Mouse (Mus musculus): ENCODE results near the gene Hhat. TPM values are rescaled to one million over a fixed set of nuclear protein-coding genes. Genes with fewer than 3 reads are reported as not detected.

Hhat gene
- total and polyA plus RNA-seq, 3 experiments, result 0.22 TPM; not detected in 2

DNA sequence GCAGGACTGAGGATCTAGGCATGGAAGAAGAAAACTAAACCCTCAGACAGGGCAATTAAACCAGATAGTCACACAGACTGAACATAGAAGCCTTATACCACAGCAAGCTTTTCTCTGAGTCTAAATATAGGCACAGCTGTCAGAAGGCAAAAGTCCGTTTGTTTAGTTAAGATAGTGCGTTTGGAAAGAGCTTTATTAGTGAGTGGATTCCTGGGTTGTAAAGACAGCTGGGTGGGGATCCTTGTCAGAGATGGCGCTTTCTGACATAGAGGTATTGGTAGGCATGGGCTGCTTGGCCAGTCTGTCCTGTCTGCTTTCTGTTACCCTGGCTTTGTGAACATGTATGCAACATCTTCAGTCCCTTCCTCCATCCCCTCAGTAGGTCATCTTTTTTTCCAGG lies 314.0 kb downstream of the Hhat start:
- H3K4me1 ChIP-seq (ENCODE audit: insufficient read depth, low read depth, low read length), result no peaks in the 10 kb centered on the region
- H3K9me3 ChIP-seq (replicated peaks), result peaks cover 64% of the 10 kb centered on the region
- ATAC-seq (ENCODE audit: extremely low read depth, insufficient number of reproducible peaks, low FRiP score, poor library complexity, severe bottlenecking) (no peak), DNase-seq (ENCODE audit: low spot score) (no peak)
- no peaks in the 10 kb centered on the region for H3K36me3 ChIP-seq (replicated peaks)
- H3K4me3 ChIP-seq (ENCODE audit: low read depth, low read length), result no peak overlapping the region
- H3K27me3 ChIP-seq (ENCODE audit: insufficient read depth, low read length), result no peaks in the 10 kb centered on the region
- TF ChIP-seq GATA1 (IDR thresholded peaks at IDR 0.05; ENCODE audit: borderline replicate concordance, low read length) (no peak), TAL1 (conservative IDR thresholded peaks at IDR 0.05; ENCODE audit: low read depth, low read length) (no peak), CTCF (IDR thresholded peaks at IDR 0.05; ENCODE audit: low read depth, low read length) (no peak), POLR2AphosphoS5 (IDR thresholded peaks at IDR 0.05; ENCODE audit: insufficient replicate concordance, low read depth, low read length) (no peak), GATA2 (IDR thresholded peaks at IDR 0.05; ENCODE audit: borderline replicate concordance, low read depth, low read length) (no peak)

- ATAC-seq (ENCODE audit: extremely low read depth, insufficient number of reproducible peaks, low FRiP score, poor library complexity, severe bottlenecking) (no peak), DNase-seq (ENCODE audit: low spot score) (no peak)
- Histone ChIP-seq H3K4me3 (ENCODE audit: low read depth, low read length) (no peak overlapping the region), H3K27me3 (ENCODE audit: insufficient read depth, low read length) (no peaks in the 10 kb centered on the region), H3K9me3 (replicated peaks) (peaks cover 68% of the 10 kb centered on the region), H3K36me3 (replicated peaks) (no peaks in the 10 kb centered on the region), H3K4me1 (ENCODE audit: insufficient read depth, low read depth, low read length) (no peaks in the 10 kb centered on the region)
- TF ChIP-seq GATA1 (IDR thresholded peaks at IDR 0.05; ENCODE audit: borderline replicate concordance, low read length) (no peak), CTCF (IDR thresholded peaks at IDR 0.05; ENCODE audit: low read depth, low read length) (no peak), GATA2 (IDR thresholded peaks at IDR 0.05; ENCODE audit: borderline replicate concordance, low read depth, low read length) (no peak)
Measured at GRCm38 (mm10) chr1:192454981-192455380, 316.0 kb downstream of the Hhat start.

GRCm38 (mm10) chr1:192454501-192454900 lies 316.5 kb downstream of the Hhat start:
- DNase-seq (ENCODE audit: low spot score) (no peak), ATAC-seq (ENCODE audit: extremely low read depth, insufficient number of reproducible peaks, low FRiP score, poor library complexity, severe bottlenecking) (no peak)
- H3K36me3 ChIP-seq (replicated peaks), result no peaks in the 10 kb centered on the region
- H3K4me3 ChIP-seq (ENCODE audit: low read depth, low read length), result no peak overlapping the region
- H3K9me3 ChIP-seq (replicated peaks), result peaks cover 66% of the 10 kb centered on the region
- TF ChIP-seq TAL1 (conservative IDR thresholded peaks at IDR 0.05; ENCODE audit: low read depth, low read length) (no peak), GATA1 (IDR thresholded peaks at IDR 0.05; ENCODE audit: borderline replicate concordance, low read length) (no peak), CTCF (IDR thresholded peaks at IDR 0.05; ENCODE audit: low read depth, low read length) (no peak), GATA2 (IDR thresholded peaks at IDR 0.05; ENCODE audit: borderline replicate concordance, low read depth, low read length) (no peak), POLR2AphosphoS5 (IDR thresholded peaks at IDR 0.05; ENCODE audit: insufficient replicate concordance, low read depth, low read length) (no peak)
- no peaks in the 10 kb centered on the region for H3K27me3 ChIP-seq (ENCODE audit: insufficient read depth, low read length)
- H3K4me1 ChIP-seq (ENCODE audit: insufficient read depth, low read depth, low read length), result no peaks in the 10 kb centered on the region

DNA sequence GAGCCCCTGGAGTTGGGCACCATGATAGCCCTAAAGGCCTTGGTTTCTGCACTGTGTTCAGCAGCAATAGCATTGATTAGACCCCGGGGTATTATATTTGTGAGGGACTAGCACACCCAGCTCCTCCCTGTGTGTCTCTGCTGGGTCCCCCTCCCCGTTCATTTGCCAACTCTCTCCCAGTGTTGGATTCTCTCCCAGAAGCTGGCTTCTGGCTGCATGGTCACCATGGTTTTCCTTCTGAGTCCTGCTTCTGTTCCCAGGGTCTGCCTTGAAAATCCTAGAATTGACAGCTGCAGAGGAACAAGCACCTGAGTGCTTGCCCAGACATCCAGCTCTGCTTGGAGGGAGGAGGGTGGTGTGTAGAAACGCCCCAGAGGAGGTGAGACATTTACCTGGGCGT lies 319.3 kb downstream of the Hhat start:
- no peak overlapping the region for H3K4me3 ChIP-seq (ENCODE audit: low read depth, low read length)
- no peaks in the 10 kb centered on the region for H3K4me1 ChIP-seq (ENCODE audit: insufficient read depth, low read depth, low read length)
- DNase-seq (ENCODE audit: low spot score) (no peak), ATAC-seq (ENCODE audit: extremely low read depth, insufficient number of reproducible peaks, low FRiP score, poor library complexity, severe bottlenecking) (no peak)
- no peak for TF ChIP-seq POLR2AphosphoS5 (IDR thresholded peaks at IDR 0.05; ENCODE audit: insufficient replicate concordance, low read depth, low read length)
- no peak for TF ChIP-seq CTCF (IDR thresholded peaks at IDR 0.05; ENCODE audit: low read depth, low read length)
- no peak for TF ChIP-seq GATA1 (IDR thresholded peaks at IDR 0.05; ENCODE audit: borderline replicate concordance, low read length)
- TF ChIP-seq GATA2 (IDR thresholded peaks at IDR 0.05; ENCODE audit: borderline replicate concordance, low read depth, low read length), result no peak
- TF ChIP-seq TAL1 (conservative IDR thresholded peaks at IDR 0.05; ENCODE audit: low read depth, low read length), result no peak
- peaks cover 62% of the 10 kb centered on the region for H3K9me3 ChIP-seq (replicated peaks)
- no peaks in the 10 kb centered on the region for H3K36me3 ChIP-seq (replicated peaks)
- no peaks in the 10 kb centered on the region for H3K27me3 ChIP-seq (ENCODE audit: insufficient read depth, low read length)

DNA sequence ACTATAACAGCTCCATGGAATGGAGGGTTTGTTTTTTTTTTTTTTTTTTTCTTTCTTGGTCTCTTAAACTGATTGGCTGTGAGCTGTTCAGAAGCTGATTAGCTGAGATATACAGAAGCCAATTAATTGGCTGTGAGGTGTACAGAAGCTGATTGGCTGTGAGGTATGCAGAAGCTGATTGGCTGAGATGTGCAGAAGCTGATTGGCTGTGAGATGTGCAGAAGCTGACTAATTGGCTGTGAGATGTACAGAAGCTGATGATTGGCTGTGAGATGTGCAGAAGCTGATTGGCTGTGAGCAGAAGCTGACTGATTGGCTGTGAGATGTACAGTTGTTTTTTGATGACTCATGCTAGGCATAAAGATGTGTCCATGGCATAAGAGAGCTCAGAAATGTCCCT lies 320.6 kb downstream of the Hhat start:
- ATAC-seq (ENCODE audit: extremely low read depth, insufficient number of reproducible peaks, low FRiP score, poor library complexity, severe bottlenecking) (no peak), DNase-seq (ENCODE audit: low spot score) (no peak)
- TF ChIP-seq GATA1 (IDR thresholded peaks at IDR 0.05; ENCODE audit: borderline replicate concordance, low read length), result no peak
- no peak for TF ChIP-seq TAL1 (conservative IDR thresholded peaks at IDR 0.05; ENCODE audit: low read depth, low read length)
- TF ChIP-seq POLR2AphosphoS5 (IDR thresholded peaks at IDR 0.05; ENCODE audit: insufficient replicate concordance, low read depth, low read length), result no peak
- TF ChIP-seq CTCF (IDR thresholded peaks at IDR 0.05; ENCODE audit: low read depth, low read length), result no peak
- TF ChIP-seq GATA2 (IDR thresholded peaks at IDR 0.05; ENCODE audit: borderline replicate concordance, low read depth, low read length), result no peak
- no peak overlapping the region for H3K4me3 ChIP-seq (ENCODE audit: low read depth, low read length)
- H3K27me3 ChIP-seq (ENCODE audit: insufficient read depth, low read length), result no peaks in the 10 kb centered on the region
- peaks cover 55% of the 10 kb centered on the region for H3K9me3 ChIP-seq (replicated peaks)
- H3K4me1 ChIP-seq (ENCODE audit: insufficient read depth, low read depth, low read length), result no peaks in the 10 kb centered on the region
- H3K36me3 ChIP-seq (replicated peaks), result no peaks in the 10 kb centered on the region

DNA sequence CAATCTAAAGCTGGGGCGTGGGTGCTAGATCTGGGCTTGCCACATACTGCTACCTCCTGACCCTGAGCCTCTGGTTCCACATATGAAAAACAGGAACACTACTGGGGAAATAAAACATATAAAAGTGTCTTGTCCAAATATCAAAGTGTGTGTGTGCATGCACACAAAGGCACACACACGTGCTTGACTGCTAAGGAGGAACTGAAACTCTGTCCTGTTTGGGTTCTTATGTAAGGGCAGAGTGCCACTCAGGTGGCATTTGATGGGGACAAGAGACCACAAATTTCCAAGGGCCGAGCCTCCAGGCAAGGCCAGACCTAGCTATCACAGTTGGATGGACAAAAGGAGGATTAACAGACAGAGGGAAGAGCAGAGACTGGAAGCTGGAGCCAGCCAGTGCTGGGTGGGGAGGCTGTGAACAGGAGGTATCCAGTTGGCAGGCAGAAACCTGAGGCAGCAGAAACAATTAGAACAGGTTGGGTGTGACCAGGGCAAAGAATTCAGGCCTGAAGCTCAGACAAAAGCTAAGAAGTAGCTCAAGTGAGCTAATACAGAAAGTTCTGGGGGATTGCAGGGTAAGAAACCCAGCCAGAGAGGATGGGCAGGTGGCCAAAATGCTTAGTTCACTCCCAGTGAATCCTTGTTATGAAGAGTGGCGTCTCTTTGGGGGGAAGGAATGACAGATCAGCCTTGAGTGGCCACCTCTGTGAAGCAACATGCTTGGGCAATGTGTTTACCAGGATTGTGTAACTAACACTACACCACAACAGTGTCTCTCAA lies 321.3 kb downstream of the Hhat start:
- TF ChIP-seq TAL1 (conservative IDR thresholded peaks at IDR 0.05; ENCODE audit: low read depth, low read length) (no peak), GATA2 (IDR thresholded peaks at IDR 0.05; ENCODE audit: borderline replicate concordance, low read depth, low read length) (no peak), POLR2AphosphoS5 (IDR thresholded peaks at IDR 0.05; ENCODE audit: insufficient replicate concordance, low read depth, low read length) (no peak), CTCF (IDR thresholded peaks at IDR 0.05; ENCODE audit: low read depth, low read length) (no peak), GATA1 (IDR thresholded peaks at IDR 0.05; ENCODE audit: borderline replicate concordance, low read length) (no peak)
- no peaks in the 10 kb centered on the region for H3K4me1 ChIP-seq (ENCODE audit: insufficient read depth, low read depth, low read length)
- ATAC-seq (ENCODE audit: extremely low read depth, insufficient number of reproducible peaks, low FRiP score, poor library complexity, severe bottlenecking), result no peak
- no peak for DNase-seq (ENCODE audit: low spot score)
- no peak overlapping the region for H3K4me3 ChIP-seq (ENCODE audit: low read depth, low read length)
- H3K36me3 ChIP-seq (replicated peaks), result no peaks in the 10 kb centered on the region
- peaks cover 55% of the 10 kb centered on the region for H3K9me3 ChIP-seq (replicated peaks)
- no peaks in the 10 kb centered on the region for H3K27me3 ChIP-seq (ENCODE audit: insufficient read depth, low read length)

Data from G1E (cell line).